Mouse (Mus musculus): ENCODE data around the gene Mosmo. TPM values are rescaled to one million over a fixed set of nuclear protein-coding genes. Genes with fewer than 3 reads are reported as not detected.
A peak's percentile ranks its signal among the peaks of the same experiment; 100 is the strongest.

Gene Mosmo
- 15.9 and 18.2 TPM in 2 replicates for polyA plus RNA-seq (2016; fragmentation: Nextera tagmentation; extraction: Ambion mirVana)

DNA sequence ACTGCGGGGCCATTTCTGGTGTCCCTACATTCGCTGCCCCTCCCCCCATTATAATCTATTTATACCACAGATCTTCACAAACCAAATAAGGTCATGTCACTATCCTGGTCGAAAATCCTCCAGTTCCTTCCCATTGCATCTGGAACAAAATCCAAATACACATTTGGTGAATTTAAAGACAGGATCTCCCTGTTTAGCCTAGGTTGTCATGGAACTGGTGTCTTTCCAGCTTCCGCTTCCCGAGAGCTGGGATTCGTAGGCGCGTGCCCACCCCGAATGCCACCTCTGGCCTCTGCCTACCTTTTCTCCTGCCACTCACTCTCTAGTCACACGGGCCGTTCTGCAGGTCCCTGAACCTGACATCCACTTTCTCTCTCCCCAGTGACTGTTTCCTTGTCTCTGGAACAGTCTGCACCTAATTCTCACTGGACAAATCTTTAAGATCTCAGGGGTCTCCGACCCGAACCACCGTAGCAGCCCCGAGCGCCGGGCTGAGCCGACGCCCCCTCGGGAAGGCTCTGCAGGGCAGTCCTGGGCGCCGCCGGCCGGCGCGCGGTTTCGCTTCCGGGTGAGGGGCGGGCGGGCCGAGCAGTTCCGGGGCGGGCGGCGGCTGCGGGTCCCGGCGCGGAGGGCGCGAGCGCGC is at the start of gene Mosmo:
Mosmo (plus strand) TSS at position 618 of the 643 bp plus-strand sequence.
- no peaks in the 10 kb centered on the region for H3K36me3 ChIP-seq
- H3K4me1 ChIP-seq (replicated peaks) = peaks cover 24% of the 10 kb centered on the region
- H3K9me3 ChIP-seq = no peaks in the 10 kb centered on the region
- ATAC-seq (ENCODE audit: insufficient number of reproducible peaks, insufficient read depth, low FRiP score, low TSS enrichment, low read depth) = peak; percentile 91
- peak within 1 kb of the TSS; percentile 83 for H3K4me2 ChIP-seq
- H3K27ac ChIP-seq = peak within 1 kb of the TSS; percentile 56; the same call in 1 of the 2 replicates
- H3K9ac ChIP-seq (replicated peaks) = peak within 1 kb of the TSS; percentile 89
- no peaks in the 10 kb centered on the region for H3K27me3 ChIP-seq
- peak within 1 kb of the TSS; percentile 87 for H3K4me3 ChIP-seq (replicated peaks)
- WGBS = 1% methylated on average over 38 of the region's 44 CpGs

DNA sequence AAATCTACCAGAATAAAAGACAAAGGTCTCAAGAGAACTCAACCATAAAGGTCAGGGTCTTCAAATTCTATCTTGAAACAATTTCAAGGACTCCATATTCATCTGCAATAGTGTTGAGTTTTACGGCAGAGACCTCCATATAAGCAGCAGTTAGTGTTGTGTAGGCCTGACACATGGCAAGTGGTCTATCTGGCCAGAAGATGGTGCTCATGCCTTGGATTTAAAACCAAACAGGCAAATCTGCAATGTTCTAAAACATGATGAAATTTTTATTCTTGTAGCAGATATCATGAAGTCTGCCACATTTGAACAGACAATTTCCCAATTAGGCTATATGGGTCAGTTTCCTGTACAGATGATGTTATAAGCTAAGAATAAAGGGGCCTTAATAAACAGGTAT is 44.9 kb upstream of the Mosmo start:
- Histone ChIP-seq H3K4me2 (no peak overlapping the region), H3K9me3 (no peaks in the 10 kb centered on the region), H3K27ac (no peak overlapping the region), H3K36me3 (peaks cover 3% of the 10 kb centered on the region), H3K9ac (replicated peaks) (no peak overlapping the region), H3K27me3 (no peaks in the 10 kb centered on the region), H3K4me1 (replicated peaks) (peaks cover 18% of the 10 kb centered on the region), H3K4me3 (replicated peaks) (no peak overlapping the region)
- ATAC-seq (ENCODE audit: insufficient number of reproducible peaks, insufficient read depth, low FRiP score, low TSS enrichment, low read depth) = no peak
- WGBS = 76% methylated on average over 1 of the region's 1 CpGs

DNA sequence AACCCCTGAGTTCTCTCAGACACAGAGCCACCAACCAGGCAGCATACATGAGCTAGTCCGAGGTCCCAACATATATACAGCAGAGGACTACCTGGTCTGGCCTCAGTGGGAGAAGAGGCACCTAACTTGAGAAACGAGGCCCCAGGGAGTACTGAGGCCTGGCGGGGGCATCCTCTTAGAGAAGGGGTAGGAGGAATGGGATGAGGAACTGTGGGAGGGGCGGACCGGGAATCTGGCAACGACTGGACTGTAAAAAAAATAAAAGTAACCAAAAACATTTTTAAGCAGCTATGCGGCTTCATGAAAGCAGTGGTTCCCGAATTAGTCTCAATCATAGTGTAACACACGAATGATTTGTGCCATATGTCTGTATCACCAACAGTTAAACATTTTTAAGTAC is 43.1 kb upstream of the Mosmo start:
- Histone ChIP-seq H3K4me3 (replicated peaks) (peak overlapping the region; percentile 73), H3K9ac (replicated peaks) (peak overlapping the region; percentile 88), H3K4me2 (peak overlapping the region; percentile 90), H3K27ac (peak overlapping the region; percentile 95), H3K9me3 (no peaks in the 10 kb centered on the region), H3K27me3 (no peaks in the 10 kb centered on the region), H3K4me1 (replicated peaks) (peaks cover 18% of the 10 kb centered on the region), H3K36me3 (peaks cover 18% of the 10 kb centered on the region)
- no peak for ATAC-seq (ENCODE audit: insufficient number of reproducible peaks, insufficient read depth, low FRiP score, low TSS enrichment, low read depth)
- WGBS = 9% methylated on average over 9 of the region's 9 CpGs

DNA sequence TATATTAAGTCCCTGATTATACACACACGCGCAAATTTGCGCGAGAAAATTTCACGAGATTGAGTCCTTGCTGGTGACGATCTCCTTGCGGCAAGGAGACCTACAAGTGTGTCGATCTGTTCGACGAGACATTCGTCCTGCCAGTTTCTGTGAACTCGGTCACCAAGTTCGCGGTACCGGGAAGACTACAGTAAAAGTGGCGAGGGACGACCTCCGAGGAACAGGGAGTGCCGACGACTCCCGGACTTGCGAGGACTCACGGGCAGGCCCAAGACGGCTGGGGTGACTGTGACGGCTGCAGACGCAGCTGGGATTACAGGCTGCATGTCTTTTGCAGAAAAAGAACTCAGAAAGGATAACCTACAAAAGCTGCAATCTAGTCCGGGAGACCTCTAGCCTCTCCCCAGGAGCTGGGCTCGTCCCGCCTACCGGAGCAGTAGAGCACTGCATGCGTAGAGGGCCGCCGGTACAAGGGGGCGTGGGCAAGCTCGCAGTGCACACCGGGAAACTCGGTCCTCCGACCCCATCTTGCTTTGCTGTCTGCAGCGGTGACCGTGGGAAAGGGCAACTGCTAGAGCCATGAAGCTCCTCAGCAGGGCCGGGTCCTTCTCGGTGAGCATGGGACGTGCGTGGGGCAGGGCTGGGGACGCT is 42.6 kb upstream of the Mosmo start, which contains the start of gene Uqcrc2:
Uqcrc2 (plus strand) TSS at position 466 of the 651 bp plus-strand sequence.
- peaks cover 24% of the 10 kb centered on the region for H3K36me3 ChIP-seq
- peak; percentile 100 for ATAC-seq (ENCODE audit: insufficient number of reproducible peaks, insufficient read depth, low FRiP score, low TSS enrichment, low read depth)
- peak within 1 kb of the TSS; percentile 73 for H3K4me3 ChIP-seq (replicated peaks)
- peaks cover 18% of the 10 kb centered on the region for H3K4me1 ChIP-seq (replicated peaks)
- no peaks in the 10 kb centered on the region for H3K9me3 ChIP-seq
- WGBS = under 1% methylated on average over 45 of the region's 45 CpGs
- H3K27me3 ChIP-seq = no peaks in the 10 kb centered on the region
- H3K9ac ChIP-seq (replicated peaks) = peak within 1 kb of the TSS; percentile 88
- H3K4me2 ChIP-seq = peak within 1 kb of the TSS; percentile 90
- H3K27ac ChIP-seq = peak within 1 kb of the TSS; percentile 95

DNA sequence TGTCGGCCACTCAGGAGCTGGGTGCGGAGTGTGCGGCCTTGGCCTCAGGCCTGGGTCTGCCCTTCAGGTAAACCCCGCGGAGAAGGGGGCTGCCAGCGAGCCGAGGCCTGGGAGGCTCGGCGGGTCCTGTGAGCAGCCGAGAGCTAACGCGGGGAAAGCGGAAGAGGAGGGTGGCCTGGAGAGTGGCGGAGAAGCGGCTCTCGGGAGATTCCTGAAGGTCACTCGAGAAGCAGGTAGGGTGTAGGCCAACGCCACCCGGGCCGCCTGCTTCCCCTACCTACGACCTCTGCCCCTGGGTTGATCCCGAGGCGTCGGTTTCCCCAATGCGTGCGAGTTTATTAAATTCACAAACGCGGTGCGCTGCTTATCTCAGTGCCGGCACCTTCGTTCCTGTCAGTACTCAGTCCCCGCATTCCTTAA is 42.0 kb upstream of the Mosmo start:
- Histone ChIP-seq H3K36me3 (peaks cover 29% of the 10 kb centered on the region), H3K4me3 (replicated peaks) (peak overlapping the region; percentile 73), H3K27me3 (no peaks in the 10 kb centered on the region), H3K9ac (replicated peaks) (peak overlapping the region; percentile 88), H3K4me2 (peak overlapping the region; percentile 90), H3K9me3 (no peaks in the 10 kb centered on the region), H3K27ac (peak overlapping the region; percentile 95), H3K4me1 (replicated peaks) (peaks cover 18% of the 10 kb centered on the region)
- WGBS = under 1% methylated on average over 32 of the region's 32 CpGs
- no peak; the same call in 1 of the 2 replicates for ATAC-seq (ENCODE audit: insufficient number of reproducible peaks, insufficient read depth, low FRiP score, low TSS enrichment, low read depth)

DNA sequence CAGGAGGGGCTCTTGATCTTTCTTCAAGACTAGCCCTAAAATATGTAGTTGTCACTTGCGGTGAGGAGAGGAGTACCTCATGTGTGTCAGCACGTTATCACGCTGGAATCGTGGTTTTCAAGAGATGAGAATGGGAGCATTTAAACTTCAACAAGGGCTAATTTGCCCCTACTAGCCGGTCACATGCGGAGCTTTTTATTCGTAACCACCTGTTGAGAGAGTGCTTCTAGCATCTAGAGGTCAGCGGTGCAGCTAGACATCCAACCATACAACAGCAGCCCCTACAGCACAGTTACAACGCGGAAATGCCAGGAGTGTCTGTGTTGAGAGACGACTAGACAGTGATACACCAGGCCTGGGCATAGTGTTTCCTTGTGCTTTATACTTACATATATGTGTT is 41.6 kb upstream of the Mosmo start:
- no peak for ATAC-seq (ENCODE audit: insufficient number of reproducible peaks, insufficient read depth, low FRiP score, low TSS enrichment, low read depth)
- H3K4me2 ChIP-seq = peak overlapping the region; percentile 90
- peaks cover 34% of the 10 kb centered on the region for H3K36me3 ChIP-seq
- peaks cover 18% of the 10 kb centered on the region for H3K4me1 ChIP-seq (replicated peaks)
- no peaks in the 10 kb centered on the region for H3K27me3 ChIP-seq
- peak overlapping the region; percentile 73 for H3K4me3 ChIP-seq (replicated peaks)
- H3K9ac ChIP-seq (replicated peaks) = peak overlapping the region; percentile 88
- no peaks in the 10 kb centered on the region for H3K9me3 ChIP-seq
- H3K27ac ChIP-seq = peak overlapping the region; percentile 95; the same call in 1 of the 2 replicates
- 2% methylated on average over 11 of the region's 11 CpGs for WGBS

DNA sequence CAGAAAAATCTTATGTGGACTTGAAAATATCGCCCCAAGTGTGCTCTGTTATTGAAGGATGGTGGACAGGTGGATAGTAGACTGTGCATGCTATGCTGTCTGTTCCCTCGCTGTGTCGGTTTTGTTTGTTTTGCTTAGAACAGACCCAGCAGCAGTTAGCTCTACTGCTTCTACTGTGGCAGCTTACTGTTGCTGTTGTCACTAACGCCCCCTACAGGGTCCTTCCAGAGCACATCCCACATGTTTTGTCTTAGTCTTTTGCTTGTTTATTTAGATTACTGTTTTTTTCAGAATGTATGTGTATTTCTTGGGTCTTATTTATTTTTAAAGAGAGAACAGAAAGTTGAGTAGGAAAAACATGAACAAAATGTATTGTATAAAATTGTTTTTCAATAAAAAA is 34.2 kb upstream of the Mosmo start:
- no peaks in the 10 kb centered on the region for H3K4me1 ChIP-seq (replicated peaks)
- no peak overlapping the region for H3K4me2 ChIP-seq
- no peaks in the 10 kb centered on the region for H3K27me3 ChIP-seq
- ATAC-seq (ENCODE audit: insufficient number of reproducible peaks, insufficient read depth, low FRiP score, low TSS enrichment, low read depth) = no peak
- WGBS = 78% methylated on average over 4 of the region's 4 CpGs
- H3K9me3 ChIP-seq = no peaks in the 10 kb centered on the region
- peaks cover 86% of the 10 kb centered on the region for H3K36me3 ChIP-seq
- no peak overlapping the region for H3K9ac ChIP-seq (replicated peaks)
- no peak overlapping the region for H3K4me3 ChIP-seq (replicated peaks)
- H3K27ac ChIP-seq = no peak overlapping the region

DNA sequence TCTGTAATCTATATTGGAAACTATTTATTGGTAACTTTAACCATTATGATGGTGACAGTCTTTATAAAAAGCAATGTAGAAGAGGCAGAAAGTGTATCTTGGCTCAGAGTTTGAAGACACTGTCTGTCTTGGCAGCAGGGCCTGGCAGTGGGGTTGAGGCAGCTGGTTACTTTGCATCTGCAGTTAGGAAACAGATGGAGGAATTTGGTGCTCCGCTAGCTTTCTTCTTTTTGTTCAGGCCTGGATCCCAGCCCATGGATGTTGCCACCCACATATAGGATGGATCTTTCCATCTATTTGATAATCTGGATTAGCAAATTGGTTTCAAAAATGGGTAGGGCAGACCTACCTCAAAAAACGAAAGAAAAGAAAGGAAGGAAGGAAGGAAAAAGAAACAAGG is 29.6 kb upstream of the Mosmo start:
- H3K4me3 ChIP-seq (replicated peaks) = no peak overlapping the region
- no peak overlapping the region for H3K27ac ChIP-seq
- ATAC-seq (ENCODE audit: insufficient number of reproducible peaks, insufficient read depth, low FRiP score, low TSS enrichment, low read depth) = no peak
- no peaks in the 10 kb centered on the region for H3K27me3 ChIP-seq
- peaks cover 93% of the 10 kb centered on the region for H3K36me3 ChIP-seq
- H3K9me3 ChIP-seq = no peaks in the 10 kb centered on the region
- H3K4me2 ChIP-seq = no peak overlapping the region
- H3K9ac ChIP-seq (replicated peaks) = no peak overlapping the region
- 95% methylated on average over 2 of the region's 2 CpGs for WGBS
- H3K4me1 ChIP-seq (replicated peaks) = no peaks in the 10 kb centered on the region

DNA sequence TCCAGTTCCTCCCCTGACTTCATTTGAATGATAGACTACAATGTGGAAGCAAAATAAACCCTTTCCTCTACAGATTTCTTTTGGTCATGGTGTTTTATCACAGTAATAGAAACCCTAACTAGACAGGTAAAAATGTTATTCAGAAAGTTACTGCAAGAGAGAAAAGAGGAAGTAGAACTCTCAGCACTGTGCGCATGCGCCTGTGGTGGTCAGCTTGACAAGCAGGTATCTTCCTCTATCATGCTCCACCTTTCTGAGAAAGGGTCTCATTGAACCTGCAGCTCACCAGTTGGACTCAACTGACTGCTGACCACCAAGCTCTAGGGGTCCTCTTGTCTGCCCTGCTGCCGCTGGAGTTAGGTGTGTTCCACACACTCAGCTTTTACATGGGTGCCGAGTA is 15.3 kb upstream of the Mosmo start:
- H3K4me1 ChIP-seq (replicated peaks) = no peaks in the 10 kb centered on the region
- no peaks in the 10 kb centered on the region for H3K9me3 ChIP-seq
- no peaks in the 10 kb centered on the region for H3K27me3 ChIP-seq
- no peak overlapping the region for H3K27ac ChIP-seq
- H3K9ac ChIP-seq (replicated peaks) = no peak overlapping the region
- 92% methylated on average over 4 of the region's 4 CpGs for WGBS
- H3K4me3 ChIP-seq (replicated peaks) = no peak overlapping the region
- H3K4me2 ChIP-seq = no peak overlapping the region
- ATAC-seq (ENCODE audit: insufficient number of reproducible peaks, insufficient read depth, low FRiP score, low TSS enrichment, low read depth) = no peak
- peaks cover 34% of the 10 kb centered on the region for H3K36me3 ChIP-seq

DNA sequence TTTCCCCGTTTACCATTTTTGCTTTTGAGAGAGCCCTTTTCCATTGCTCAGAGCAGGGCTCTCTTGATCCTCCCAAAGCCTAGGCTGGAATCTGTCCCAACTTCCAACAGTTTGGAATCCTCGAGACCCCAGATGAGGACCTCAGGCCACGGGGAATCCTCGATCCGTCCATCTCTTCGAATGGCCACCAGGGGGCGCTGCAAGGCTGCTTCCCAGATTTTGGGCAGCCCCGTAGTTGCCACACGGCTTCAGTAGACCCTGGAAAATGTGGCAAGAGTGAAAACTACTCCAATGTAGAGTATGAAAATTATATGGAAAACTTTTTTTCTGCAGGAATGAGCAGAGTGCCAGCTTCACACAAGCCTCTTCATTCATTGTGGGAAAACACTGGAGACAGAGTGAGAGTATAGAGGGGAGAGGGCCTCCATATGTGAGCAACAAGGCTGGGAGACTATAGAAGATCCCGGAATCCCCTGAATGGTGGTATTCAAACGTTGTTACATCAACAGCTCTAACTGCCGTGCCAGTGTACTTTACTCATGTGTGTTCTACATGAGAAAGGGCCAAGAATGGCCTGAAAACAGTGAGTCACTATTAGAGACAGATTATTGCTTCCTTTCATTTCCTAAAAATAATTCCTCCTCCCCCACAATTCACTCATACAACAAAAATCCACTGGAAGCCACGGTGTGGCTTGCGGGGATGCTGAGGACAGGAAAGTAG is 7.1 kb upstream of the Mosmo start, which contains the start of gene Pdzd9:
Pdzd9 (minus strand) TSS at position 191 of the 723 bp plus-strand sequence.
- no peak within 1 kb of the TSS for H3K9ac ChIP-seq (replicated peaks)
- H3K27ac ChIP-seq = no peak within 1 kb of the TSS
- ATAC-seq (ENCODE audit: insufficient number of reproducible peaks, insufficient read depth, low FRiP score, low TSS enrichment, low read depth) = peak; percentile 73
- 27% methylated on average over 14 of the region's 14 CpGs for WGBS
- no peaks in the 10 kb centered on the region for H3K9me3 ChIP-seq
- no peaks in the 10 kb centered on the region for H3K36me3 ChIP-seq
- H3K4me2 ChIP-seq = no peak within 1 kb of the TSS
- no peak within 1 kb of the TSS for H3K4me3 ChIP-seq (replicated peaks)
- H3K4me1 ChIP-seq (replicated peaks) = no peaks in the 10 kb centered on the region
- H3K27me3 ChIP-seq = no peaks in the 10 kb centered on the region

DNA sequence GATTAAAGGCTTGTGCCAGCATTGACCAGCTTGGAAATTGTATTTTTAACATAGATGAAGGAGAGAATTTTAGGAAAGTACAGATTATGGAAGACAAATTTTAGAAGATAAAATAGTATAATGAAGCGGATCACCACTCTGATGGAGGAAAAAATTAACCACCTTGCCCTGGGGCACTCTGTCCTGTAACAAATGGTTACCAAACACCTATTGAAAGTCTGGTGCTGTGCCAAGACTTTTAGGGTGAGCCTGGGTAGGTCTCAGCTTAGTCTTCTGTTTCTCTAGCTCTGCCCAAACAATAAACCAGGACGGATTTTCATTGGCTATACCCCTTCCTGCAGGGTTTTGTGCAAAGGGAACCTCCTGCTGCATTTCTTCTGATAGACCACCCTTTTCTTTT is 6.1 kb upstream of the Mosmo start:
- no peaks in the 10 kb centered on the region for H3K27me3 ChIP-seq
- H3K36me3 ChIP-seq = no peaks in the 10 kb centered on the region
- peaks cover under 1% of the 10 kb centered on the region; the same call in 1 of the 2 replicates for H3K4me1 ChIP-seq (replicated peaks)
- H3K9ac ChIP-seq (replicated peaks) = no peak overlapping the region
- no peak overlapping the region for H3K4me3 ChIP-seq (replicated peaks)
- ATAC-seq (ENCODE audit: insufficient number of reproducible peaks, insufficient read depth, low FRiP score, low TSS enrichment, low read depth) = no peak
- no peak overlapping the region for H3K27ac ChIP-seq
- H3K9me3 ChIP-seq = no peaks in the 10 kb centered on the region
- 66% methylated on average over 2 of the region's 2 CpGs for WGBS
- H3K4me2 ChIP-seq = no peak overlapping the region
